Mouse (Mus musculus) limb, embryonic 13.5 days (tissue): Measurements from ENCODE around the gene Defb30. TPM values are rescaled to one million over a fixed set of nuclear protein-coding genes. Genes with fewer than 3 reads are reported as not detected.

ENCODE experiments used
- ATAC-seq: fragments of 200-750 bp; cut with Nextera tagmentation; 2 replicates; pipeline ENCODE4 v1.8.0; 2017; ENCODE audit warnings: low read depth, moderate number of reproducible peaks, moderate TSS enrichment; ENCODE audit not compliant: low FRiP score
- H3K27ac ChIP-seq: fragments of 300-500 bp; sonication (generic); 2 replicates; pipeline ENCODE4 v1.5.1; 2015; ENCODE audit warnings: inconsistent platforms, mild to moderate bottlenecking, moderate library complexity
- H3K27me3 ChIP-seq: fragments of 300-500 bp; sonication (generic); 2 replicates; pipeline ENCODE4 v1.6.1; 2015; ENCODE audit warnings: mild to moderate bottlenecking, inconsistent platforms
- H3K36me3 ChIP-seq: fragments of 300-500 bp; sonication (generic); 2 replicates; pipeline ENCODE4 v1.6.1; 2015; ENCODE audit warnings: inconsistent platforms, mild to moderate bottlenecking, moderate library complexity
- H3K4me1 ChIP-seq: fragments of 300-500 bp; sonication (generic); 2 replicates; pipeline ENCODE4 v1.6.1; 2015; ENCODE audit warnings: inconsistent platforms
- H3K4me2 ChIP-seq: fragments of 300-500 bp; sonication (generic); replicated peaks from 2 replicates; pipeline ENCODE4 v1.6.1; 2015; ENCODE audit warnings: inconsistent platforms, mild to moderate bottlenecking, moderate library complexity
- H3K4me3 ChIP-seq: fragments of 300-500 bp; sonication (generic); 2 replicates; pipeline ENCODE4 v1.5.1; 2015; ENCODE audit warnings: moderate library complexity, mild to moderate bottlenecking, inconsistent platforms
- H3K9ac ChIP-seq: fragments of 300-500 bp; sonication (generic); 2 replicates; pipeline ENCODE4 v1.6.1; 2015; ENCODE audit warnings: mild to moderate bottlenecking, inconsistent platforms
- H3K9me3 ChIP-seq: fragments of 300-500 bp; sonication (generic); 2 replicates; pipeline ENCODE4 v1.6.1; 2016; ENCODE audit warnings: inconsistent platforms
- WGBS: fragments of 180-500 bp; shearing (Covaris S2); methylation state at CpG from one replicate; pipeline ENCODE4 v1.1.7; 2015; 5-methylcytosine and 5-hydroxymethylcytosine counted together
- polyA plus RNA-seq: library from polyadenylated mRNA; unstranded; fragments of >200 nt; fragmentation: Nextera tagmentation; extraction: Ambion mirVana; gene quantifications from 2 replicates; pipeline ENCODE4 v1.2.1, GENCODE M21; 2015

Defb30 gene
- polyA plus RNA-seq, 1 experiment from 2014 or later: not detected

DNA sequence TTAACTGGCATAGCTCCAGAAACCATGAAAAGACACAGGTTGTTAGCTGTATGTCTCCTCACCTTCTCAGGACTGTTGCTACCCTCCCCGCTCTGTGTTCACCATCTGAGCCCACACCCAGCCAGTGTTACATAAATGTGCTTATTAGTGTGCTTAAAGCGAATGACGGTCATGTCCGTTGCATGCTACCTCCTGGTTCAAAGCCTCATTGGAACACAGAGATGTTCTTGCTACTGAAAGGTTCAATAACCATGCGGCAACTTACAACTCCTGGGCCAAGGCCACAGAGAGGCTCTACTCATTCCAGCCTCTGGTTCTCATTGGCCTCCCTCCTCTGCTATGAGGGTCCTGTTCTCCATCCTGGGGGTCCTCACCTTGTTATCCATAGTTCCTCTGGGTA lies 38.3 kb downstream of the Defb30 start, which contains the start of gene Defb43:
Gene Defb43, plus strand, starts transcription at position 301 of the 400 bp plus-strand sequence.
- no peak within 1 kb of the TSS for H3K4me3 ChIP-seq
- H3K4me2 ChIP-seq: no peak within 1 kb of the TSS
- H3K9me3 ChIP-seq: 0 out of 2 replicates have a peak, but pooled peaks cover 5% of the 10 kb centered on the region
- H3K27me3 ChIP-seq: no peaks in the 10 kb centered on the region
- no peak within 1 kb of the TSS for H3K9ac ChIP-seq
- no peaks in the 10 kb centered on the region for H3K36me3 ChIP-seq
- ATAC-seq: no peak
- H3K27ac ChIP-seq: no peak within 1 kb of the TSS
- no peaks in the 10 kb centered on the region for H3K4me1 ChIP-seq
- WGBS: 92% methylated on average over 5 of the region's 5 CpGs

DNA sequence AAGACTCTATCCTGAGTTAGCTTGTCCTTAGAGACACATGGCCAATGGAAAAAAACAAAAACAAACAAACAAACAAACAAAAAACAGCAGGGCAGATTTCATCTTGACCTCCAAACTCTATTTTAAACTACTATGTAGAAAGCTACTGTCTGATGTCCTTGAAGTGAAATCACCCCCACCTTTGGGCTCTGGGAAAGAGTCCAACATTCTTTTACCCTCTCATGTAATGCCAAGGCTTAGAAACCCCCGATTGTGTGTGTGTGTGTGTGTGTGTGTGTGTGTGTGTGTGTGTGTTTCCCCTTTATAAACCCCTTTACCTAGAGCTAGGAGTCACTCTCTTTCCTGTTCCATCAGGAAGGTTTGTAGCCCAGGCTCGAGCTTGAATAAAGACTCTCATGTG lies 47.2 kb downstream of the Defb30 start:
- Histone ChIP-seq H3K36me3 (no peaks in the 10 kb centered on the region), H3K9me3 (no peaks in the 10 kb centered on the region), H3K4me3 (no peak overlapping the region), H3K4me2 (no peak overlapping the region), H3K4me1 (no peaks in the 10 kb centered on the region), H3K27me3 (no peaks in the 10 kb centered on the region), H3K27ac (no peak overlapping the region), H3K9ac (no peak overlapping the region)
- no peak for ATAC-seq
- WGBS: 59% methylated on average over 2 of the region's 2 CpGs

DNA sequence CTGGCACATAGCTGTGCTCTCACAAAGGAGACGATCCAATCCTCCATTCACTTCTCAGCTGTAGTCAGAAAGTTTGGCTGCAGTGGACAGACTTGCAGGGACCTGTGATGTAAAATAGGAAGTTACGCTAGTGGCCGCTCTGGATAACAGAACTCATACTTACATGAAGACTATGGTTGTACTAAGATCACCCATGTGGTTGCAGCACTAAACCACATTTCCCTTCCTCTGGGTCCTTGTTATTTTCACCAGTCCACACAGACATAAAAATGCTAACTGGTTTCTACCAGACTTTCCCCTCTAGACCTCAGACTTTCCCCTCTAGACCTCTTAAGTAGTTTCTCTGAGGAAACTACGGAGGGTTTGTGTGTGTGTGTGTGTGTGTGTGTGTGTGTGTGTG lies 50.8 kb downstream of the Defb30 start:
- no peaks in the 10 kb centered on the region for H3K36me3 ChIP-seq
- H3K4me2 ChIP-seq: no peak overlapping the region
- H3K9me3 ChIP-seq: no peaks in the 10 kb centered on the region
- no peak overlapping the region for H3K4me3 ChIP-seq
- ATAC-seq: no peak
- no peaks in the 10 kb centered on the region for H3K4me1 ChIP-seq
- H3K27ac ChIP-seq: no peak overlapping the region
- H3K27me3 ChIP-seq: no peaks in the 10 kb centered on the region
- WGBS: 76% methylated on average over 4 of the region's 4 CpGs
- no peak overlapping the region for H3K9ac ChIP-seq

GRCm38 (mm10) chr14:62997777-62998176 lies 52.0 kb downstream of the Defb30 start, which contains the start of gene Defb47:
Defb47 (plus strand) TSS chr14:62998077.
- no peaks in the 10 kb centered on the region for H3K4me1 ChIP-seq
- H3K9me3 ChIP-seq: no peaks in the 10 kb centered on the region
- no peaks in the 10 kb centered on the region for H3K36me3 ChIP-seq
- H3K4me2 ChIP-seq: no peak within 1 kb of the TSS
- H3K4me3 ChIP-seq: no peak within 1 kb of the TSS
- no peak for ATAC-seq
- H3K27ac ChIP-seq: no peak within 1 kb of the TSS
- WGBS: 76% methylated on average over 8 of the region's 8 CpGs
- no peaks in the 10 kb centered on the region for H3K27me3 ChIP-seq
- no peak within 1 kb of the TSS for H3K9ac ChIP-seq

DNA sequence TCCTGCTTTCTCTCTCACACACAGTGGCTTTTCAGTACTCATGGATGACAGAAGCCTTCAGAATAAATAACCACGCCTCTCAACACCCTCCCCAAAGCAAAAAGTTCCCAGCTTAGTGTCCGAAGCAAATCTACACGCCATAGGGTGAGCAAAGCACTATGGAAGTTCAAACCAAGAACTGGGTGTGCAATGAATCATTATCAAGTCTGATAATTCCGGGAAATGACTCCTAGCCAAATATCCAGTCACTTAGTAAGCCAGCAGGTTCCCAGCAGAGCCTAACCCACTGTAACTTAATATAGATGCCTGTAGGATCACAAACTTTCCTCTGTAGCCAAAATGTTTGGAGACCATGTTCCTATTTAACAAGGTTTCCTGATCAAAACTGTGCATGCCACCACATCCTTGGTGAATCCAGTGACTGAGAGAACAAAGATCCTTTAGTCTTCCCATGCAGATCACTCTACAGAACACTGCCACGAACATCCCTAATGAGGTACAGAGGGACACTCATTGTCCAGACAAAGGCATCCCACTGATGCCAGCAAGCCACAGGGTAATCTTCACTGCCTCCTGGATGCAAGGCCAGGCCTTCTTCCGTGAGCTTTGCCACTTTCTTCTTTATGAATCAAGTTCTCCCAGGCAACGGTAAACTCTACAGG lies 57.8 kb downstream of the Defb30 start:
- Histone ChIP-seq H3K9me3 (no peaks in the 10 kb centered on the region), H3K36me3 (no peaks in the 10 kb centered on the region), H3K9ac (no peak overlapping the region), H3K4me2 (no peak overlapping the region), H3K27me3 (no peaks in the 10 kb centered on the region), H3K4me3 (no peak overlapping the region), H3K4me1 (no peaks in the 10 kb centered on the region), H3K27ac (no peak overlapping the region)
- WGBS: 84% methylated on average over 7 of the region's 7 CpGs
- ATAC-seq: no peak

DNA sequence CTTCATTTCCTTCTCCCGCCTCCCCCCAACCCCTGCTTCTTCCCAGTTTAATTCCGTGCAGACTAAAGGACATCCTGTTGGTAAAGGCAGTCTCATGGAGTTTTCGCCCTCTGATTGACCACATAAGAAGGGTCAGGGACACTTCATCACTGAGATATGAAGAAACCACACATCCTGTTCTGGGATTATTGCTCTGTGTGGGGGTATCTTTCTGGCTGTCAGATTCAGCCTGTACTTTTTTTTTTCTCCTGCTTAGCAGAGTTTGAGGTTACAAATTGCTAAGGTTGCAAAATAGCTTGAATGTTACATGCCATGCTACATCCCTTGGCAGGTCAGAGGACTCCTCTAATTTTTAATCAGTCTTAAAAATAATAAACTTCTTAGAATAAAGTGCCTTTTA lies 58.5 kb downstream of the Defb30 start:
- H3K4me3 ChIP-seq: no peak overlapping the region
- H3K27ac ChIP-seq: no peak overlapping the region
- ATAC-seq: no peak
- no peak overlapping the region for H3K9ac ChIP-seq
- H3K36me3 ChIP-seq: no peaks in the 10 kb centered on the region
- WGBS: 75% methylated on average over 3 of the region's 3 CpGs
- no peaks in the 10 kb centered on the region for H3K9me3 ChIP-seq
- no peaks in the 10 kb centered on the region for H3K27me3 ChIP-seq
- H3K4me1 ChIP-seq: no peaks in the 10 kb centered on the region
- H3K4me2 ChIP-seq: no peak overlapping the region

GRCm38 (mm10) chr14:62984410-62984809 lies 65.3 kb downstream of the Defb30 start, which contains the start of gene Defb48:
Defb48 (minus strand) TSS chr14:62984510.
- Histone ChIP-seq H3K27me3 (no peaks in the 10 kb centered on the region), H3K9me3 (no peaks in the 10 kb centered on the region), H3K36me3 (no peaks in the 10 kb centered on the region), H3K4me1 (no peaks in the 10 kb centered on the region), H3K9ac (no peak within 1 kb of the TSS), H3K4me3 (no peak within 1 kb of the TSS), H3K27ac (no peak within 1 kb of the TSS), H3K4me2 (no peak within 1 kb of the TSS)
- WGBS: 72% methylated on average over 1 of the region's 1 CpGs
- ATAC-seq: no peak

Other genes with a start within 250 kb of the Defb30 start
- 7.3 and 8.6 TPM in 2 replicates for gene Wdfy2, start 212.3 kb downstream of the Defb30 start, polyA plus RNA-seq
- not detected in 2 replicates for gene Defb48, start 65.5 kb downstream of the Defb30 start, polyA plus RNA-seq
- gene Defb47, start 51.9 kb downstream of the Defb30 start, polyA plus RNA-seq: not detected in 2 replicates
- not detected in 2 replicates for gene Defb43, start 38.2 kb downstream of the Defb30 start, polyA plus RNA-seq
- gene Defb42, start 3.0 kb downstream of the Defb30 start, polyA plus RNA-seq: 0.40 TPM in 1 of 2 replicates, not detected in the other